Mouse (Mus musculus): Measurements from ENCODE around the gene Btg2.

Gene Btg2

DNA sequence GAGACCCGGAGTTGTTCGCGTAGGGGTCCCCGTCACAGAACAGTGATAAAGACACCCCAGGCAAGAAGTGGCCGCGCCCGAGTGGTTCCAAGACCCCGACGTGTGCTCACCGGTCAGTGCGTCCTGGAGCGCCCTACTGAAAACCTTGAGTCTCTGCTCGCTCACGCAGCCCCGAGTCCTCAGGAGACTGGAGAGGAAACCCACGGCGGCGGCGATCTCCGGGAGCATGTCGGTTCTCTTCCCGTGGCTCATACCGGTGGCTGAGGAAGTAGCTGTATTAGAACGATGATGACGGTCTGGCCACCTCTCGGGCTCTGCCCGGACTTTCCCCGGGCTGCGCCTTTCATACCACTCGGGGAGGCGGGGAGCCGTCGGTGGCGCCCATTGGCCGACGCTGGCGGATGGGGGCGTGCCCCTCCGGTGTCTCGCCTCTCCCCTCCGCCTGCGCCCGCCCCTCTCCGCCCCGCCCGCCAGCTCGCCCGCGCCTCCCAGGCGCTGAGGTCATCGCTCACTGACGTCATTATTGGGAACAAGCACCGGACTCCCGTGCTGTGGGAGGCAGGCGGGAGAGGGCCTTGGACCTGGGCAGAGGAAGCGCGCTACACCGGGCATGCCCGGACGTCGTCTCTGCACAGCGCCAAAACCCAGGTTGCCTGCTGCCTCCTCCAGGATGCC, at the start of gene Btg2:
Btg2 (minus strand) TSS at position 319 of the 675 bp plus-strand sequence.
- DNase-seq (ENCODE audit: low spot score) = peak; percentile 96

DNA sequence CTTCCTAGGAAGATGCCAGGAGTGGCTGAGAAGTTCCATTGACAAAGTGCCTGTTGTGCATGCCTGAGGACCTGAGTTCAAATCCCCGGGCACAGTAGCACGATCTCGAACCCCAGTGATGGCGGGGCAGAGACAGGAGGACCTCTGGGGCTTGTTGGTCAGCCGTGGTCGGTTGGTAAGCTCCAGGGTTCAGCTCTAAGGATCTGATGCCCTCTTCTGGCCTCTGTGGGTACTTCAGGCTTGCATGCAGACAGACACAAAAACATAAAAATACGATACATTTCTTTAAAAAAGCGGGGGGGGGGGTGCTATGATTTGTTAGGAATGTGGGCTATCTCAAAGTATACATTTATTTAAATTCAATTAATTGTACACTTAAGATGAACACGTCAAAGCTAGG, 43.3 kb upstream of the Btg2 start:
- no peak for DNase-seq (ENCODE audit: low spot score)

DNA sequence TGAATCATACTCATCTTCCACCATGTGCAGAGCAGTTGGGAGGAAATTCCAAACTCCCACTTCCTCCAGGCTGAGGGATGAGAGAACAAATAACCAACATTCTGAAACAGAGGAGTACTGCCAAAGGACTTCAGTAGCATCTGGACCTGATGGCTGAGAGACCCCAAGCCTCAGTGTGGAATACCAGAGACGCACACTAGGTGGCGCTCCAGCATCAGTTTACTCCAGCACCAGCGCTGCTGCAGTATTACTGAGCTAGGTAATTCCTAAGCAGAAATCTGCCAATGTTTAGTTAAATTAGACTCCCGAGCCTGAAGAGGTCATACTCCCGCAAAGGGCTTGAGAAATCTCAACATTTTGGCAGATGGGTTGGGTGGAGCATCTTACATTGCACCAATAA, 41.3 kb upstream of the Btg2 start:
- DNase-seq (ENCODE audit: low spot score) = peak; percentile 21

DNA sequence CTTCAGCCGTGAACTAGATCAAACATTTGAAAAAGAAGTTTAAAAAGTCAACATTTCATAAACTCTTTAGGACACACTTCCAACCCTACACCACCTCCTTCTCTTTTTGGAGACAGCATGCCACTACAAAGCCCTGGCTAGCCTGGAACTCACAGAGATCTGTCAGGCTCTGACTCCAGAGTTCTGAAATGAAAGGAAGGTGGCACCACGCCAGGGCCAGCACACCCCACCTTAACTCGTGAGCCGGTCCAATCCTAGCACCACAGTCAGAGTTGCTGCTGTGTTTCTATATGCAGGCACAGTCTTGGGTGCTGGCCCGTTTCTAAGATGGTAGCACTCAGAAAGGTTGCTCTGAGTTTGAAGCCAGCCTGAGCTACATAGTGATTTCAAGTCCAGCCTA, 38.2 kb upstream of the Btg2 start:
- no peak for DNase-seq (ENCODE audit: low spot score)

DNA sequence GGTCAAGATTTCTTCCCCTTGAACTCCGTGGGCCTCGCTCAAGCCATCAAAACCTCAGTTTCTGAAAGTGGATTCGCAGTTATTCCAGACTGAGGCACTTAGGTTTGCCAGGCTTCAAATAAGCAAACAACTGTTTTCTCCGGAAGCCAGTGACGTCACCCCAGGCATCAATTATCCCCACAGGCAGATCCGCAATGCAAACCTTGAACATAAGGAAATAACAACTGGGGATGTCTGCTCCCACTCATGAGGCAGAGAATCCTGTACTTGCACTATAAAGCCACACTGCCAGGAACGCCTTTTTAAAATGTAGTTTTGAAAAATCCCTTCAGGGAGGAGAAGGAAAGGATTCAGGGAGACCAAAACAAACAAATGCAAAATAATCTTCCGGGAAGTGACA, 36.5 kb upstream of the Btg2 start:
- DNase-seq (ENCODE audit: low spot score) = no peak

DNA sequence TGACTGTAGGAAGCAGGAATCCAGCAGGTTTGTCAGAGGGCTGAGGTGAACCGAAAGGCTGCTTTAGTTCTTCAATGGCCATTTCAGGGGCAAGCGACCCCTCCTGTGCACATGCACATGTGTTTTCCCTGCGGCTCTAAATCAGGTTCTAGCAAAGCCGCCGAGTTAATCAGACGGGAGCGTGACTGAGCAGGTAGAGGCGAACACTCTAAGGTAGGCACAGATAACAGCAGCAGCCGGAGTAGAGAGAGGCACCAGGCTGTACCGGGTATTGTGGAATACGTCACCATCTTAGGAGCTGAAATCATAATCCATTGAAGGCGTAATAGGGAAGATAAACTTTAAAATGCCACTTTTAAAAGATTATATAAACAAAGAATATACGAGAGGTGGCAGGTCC, 35.8 kb upstream of the Btg2 start:
- DNase-seq (ENCODE audit: low spot score) = no peak

DNA sequence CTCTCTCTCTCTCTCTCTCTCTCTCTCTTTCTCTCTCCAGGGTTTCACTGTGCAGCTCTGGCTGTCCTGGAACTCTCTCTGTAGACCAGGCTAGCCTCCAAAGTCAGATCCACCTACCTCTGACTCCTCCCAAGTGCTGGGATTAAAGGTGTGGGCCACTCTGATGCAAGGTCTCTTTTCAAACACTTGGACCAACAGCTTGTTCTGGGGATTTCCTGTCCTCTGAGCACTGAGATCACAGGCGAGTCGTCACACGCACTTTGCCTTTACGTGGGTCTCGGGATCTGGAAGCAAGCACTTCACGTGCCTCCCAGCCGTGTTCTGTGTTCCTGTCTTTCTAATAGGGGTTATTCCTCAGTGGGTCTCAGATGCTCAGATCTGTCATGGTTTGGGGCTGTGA, 35.1 kb upstream of the Btg2 start:
- no peak for DNase-seq (ENCODE audit: low spot score)

DNA sequence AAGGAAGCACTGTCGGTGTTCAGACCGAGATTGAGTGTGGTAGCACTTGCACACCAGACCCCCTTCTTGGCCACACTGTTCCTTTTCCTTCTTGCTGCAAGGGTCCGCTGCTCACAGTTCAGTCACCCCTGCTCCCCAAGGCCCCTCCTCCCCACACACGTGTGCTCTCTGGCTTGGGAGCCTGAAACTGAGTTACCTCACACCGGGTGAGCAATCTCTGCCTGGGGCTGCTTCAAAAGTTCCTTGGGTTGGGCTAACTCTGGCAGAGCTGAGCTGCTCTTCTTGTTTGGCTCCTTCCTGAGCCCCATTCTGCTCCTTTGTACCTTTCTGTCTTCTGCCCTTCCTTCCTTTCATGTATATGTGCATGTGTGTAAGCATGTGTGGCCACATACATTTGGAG, 34.6 kb upstream of the Btg2 start:
- no peak for DNase-seq (ENCODE audit: low spot score)

DNA sequence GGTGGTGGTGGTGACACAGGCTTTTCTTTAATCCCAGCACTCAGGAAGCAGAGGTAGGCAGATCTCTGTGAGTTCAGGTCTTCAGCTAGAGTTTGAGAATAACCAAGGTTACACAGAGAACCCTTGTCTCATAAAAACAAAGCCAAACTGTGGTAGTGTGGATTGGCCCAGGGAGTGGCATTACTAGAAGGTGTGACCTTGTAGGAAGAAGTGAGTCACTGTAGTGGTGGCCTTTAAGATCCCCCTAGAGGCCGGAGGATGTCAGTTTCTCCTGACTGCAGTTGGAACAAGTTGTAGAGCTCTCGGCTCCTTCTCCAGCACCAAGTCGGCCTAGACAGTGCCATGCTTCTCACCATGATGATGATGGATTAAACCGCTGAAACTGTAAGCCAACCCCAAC, 32.1 kb upstream of the Btg2 start, which contains the start of gene Chit1:
Chit1 (plus strand) TSS at position 264 of the 400 bp plus-strand sequence.
- no peak for DNase-seq (ENCODE audit: low spot score)

DNA sequence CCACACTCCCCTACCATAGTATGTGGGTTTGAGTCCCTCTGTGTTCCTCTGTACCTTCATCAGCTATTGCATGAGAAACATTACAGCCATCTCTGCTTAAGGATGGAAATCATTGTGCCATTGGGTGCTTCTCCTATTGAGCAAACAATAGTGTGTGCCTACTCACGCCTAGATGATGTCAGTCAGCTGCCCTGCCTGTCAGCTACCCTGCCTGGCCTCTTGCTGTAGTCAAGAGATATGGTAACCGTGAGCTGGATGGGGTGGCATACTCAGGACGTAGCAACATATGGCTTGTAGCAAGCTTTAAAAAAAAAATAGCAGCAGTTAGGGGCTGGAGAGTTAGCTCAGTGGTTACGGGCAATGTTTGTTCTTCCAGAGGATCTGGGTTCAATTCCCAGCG, 31.5 kb upstream of the Btg2 start:
- DNase-seq (ENCODE audit: low spot score) = no peak

DNA sequence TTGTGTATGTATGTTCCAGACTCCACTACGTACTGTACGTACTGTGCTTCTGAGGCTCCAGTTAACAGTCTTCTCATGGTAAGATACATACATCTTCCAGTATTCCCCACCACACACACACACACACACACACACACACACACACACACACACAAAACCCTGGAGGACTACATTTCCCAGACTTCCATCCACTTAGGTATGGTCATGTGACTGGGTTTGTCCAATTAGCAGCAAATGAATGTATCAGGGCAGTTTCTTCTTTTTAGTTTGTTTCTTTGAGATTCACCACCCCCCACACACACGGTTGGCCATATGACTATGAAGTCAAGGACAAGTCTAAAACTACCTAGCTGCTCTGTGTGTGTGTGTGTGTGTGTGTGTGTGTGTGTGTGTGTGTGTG, 31.1 kb upstream of the Btg2 start:
- DNase-seq (ENCODE audit: low spot score) = no peak

DNA sequence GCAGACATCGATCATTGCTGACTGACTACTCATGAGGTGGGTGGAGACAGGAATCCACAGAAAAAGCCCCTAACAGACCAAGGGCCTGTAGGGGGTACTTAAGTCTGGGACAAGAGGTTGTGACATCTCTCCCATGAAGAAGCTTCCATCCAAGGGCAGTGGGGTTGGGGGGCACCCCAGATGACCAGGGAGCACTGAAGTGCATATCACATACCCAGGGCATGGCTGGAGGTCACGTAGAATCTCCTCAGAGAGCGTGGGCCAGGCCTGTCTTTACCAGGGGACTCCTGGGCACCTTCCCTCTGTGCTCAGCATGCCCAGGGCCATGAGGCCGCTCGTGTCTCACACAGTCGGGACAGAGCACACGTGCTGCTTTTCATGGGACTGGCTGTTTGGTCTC, 28.9 kb upstream of the Btg2 start:
- no peak for DNase-seq (ENCODE audit: low spot score)

DNA sequence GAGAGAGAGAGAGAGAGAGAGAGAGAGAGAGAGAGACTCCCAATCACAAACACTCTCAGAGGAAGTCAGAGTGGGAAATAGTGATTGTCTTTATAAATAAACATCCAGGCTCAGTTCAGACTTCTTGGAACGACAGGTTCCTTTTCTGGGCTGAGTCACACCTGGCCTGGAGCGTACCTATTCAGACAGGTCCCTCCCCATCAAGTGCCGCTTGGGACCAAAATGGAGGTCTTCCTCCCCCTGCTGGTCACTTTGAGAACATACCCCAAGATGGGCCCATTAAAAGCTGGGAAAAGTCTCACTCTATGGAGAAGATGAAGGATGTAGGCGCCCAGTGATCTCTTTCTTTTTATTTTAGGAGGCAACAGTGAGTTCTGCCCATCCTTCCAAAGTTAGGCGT, 27.8 kb upstream of the Btg2 start:
- DNase-seq (ENCODE audit: low spot score) = no peak

DNA sequence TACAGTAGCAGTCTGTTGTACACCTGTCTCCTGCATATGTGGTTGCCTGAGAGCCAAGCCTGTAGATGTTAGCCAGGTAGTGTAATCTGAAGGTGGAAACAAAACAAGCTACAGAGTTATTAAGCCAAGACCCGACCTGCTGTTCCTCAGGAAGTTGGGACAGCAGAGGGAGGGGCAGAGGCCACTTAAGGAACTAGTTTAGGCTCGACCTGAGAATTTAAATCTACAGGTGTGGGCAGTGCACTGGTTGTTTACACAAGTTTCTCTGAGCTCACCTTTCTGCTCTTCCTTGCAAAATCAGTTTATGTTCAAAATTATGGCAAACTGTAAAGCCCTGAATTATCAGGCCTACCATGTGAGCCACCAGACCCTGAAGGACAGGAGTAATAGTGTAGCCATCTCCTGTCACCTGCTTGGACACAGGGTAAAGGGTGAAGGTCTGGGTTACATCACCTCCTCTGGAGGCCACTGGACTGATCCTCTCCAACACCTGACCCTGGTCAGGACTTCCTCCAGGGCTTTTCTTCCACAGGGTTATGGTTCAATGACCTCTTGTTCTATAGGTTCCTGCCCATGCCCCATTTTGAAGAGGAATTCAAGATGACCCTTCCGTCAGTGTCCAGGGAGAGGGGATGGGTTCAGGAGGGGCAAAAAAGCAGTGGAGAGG, 27.0 kb upstream of the Btg2 start:
- no peak for DNase-seq (ENCODE audit: low spot score)

DNA sequence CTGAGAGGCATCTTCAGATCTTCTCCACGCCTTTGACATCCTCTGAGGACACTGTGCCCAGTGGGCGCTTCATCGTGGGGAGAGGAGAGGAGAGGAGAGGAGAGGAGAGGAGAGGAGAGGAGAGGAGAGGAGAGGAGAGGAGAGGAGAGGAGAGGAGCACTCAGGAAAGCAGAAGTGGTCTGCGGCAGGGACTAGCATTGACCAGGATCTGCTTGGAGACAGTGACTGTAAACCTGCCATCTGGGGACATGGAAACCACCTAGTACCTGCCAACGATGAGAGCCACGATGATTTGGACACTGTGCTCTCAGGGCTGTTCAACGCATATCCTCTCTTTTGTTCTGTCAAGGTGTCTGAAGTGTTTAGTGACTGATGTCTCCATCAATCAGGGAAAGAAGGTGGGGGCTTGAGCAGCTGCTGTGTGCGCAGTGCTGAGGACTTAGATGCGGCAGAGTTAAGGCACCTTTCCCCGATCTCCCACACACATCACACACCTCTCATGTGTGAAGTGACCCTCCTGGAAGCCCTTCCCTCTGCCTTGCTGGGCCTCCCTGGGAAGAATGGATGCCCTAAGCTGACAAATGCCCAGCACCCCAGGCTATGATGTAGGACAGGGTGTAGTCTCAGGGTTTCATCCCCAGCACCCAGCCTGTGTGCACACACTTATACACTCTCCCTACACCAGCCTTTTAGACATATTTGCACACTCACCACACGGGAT, 26.3 kb upstream of the Btg2 start:
- DNase-seq (ENCODE audit: low spot score) = no peak

DNA sequence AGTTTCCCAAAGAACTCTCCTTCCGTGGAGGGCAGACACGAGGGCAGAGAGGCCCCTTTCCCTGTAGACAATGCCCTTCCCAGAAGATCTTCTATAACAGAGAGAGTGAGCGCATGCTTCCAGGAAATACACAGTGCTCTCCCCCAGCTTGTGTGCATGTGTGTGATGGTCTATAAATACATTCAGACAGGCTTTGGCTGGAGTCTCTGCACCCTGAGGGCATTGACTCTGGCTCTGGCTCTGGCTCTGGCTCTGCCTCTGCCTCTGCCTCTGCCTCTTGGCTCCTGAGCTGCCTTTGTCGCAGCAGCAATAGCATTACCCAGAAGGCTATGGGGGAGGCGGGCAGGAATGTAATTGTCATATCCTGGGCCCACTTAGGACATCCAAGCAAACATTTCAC, 24.9 kb upstream of the Btg2 start:
- DNase-seq (ENCODE audit: low spot score) = no peak

DNA sequence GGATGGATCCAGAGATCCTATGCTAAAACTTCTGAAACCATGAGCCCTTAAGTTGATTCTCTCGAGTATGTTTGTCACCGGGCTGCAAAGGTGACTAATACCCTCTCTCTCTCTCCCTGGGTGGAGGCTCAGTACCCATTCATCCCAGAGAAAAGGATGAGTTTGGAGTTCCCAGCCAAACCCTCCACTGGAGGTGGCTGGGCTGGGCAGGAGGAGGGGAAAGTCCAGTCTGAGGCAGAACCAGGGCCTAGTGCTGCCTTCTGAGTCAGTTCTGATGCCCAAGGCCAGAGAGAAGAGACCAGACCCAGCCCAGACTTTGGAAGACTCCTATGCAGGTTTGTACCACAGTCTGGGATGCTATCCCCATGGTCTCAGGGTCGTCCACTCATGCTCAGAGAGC, 22.7 kb upstream of the Btg2 start:
- no peak for DNase-seq (ENCODE audit: low spot score)

DNA sequence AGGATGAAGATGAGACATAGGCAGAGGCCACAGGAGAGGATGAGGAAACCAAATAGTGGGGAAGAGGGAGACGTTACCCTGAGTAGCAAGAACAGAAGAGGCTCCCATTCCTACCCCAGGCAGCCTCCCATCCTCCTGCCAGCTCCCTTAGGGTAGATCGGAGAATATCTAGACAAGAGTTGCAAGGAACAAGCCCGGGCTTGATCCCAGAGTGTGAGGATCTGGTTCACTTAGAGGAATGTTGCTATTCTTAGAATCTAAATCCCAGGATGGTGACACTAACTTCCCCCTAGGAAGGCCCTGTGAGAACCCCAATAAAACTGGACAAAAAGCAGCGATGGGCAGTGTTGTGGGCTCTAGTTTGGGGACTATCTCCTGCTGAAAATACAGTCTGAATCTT, 22.0 kb upstream of the Btg2 start:
- DNase-seq (ENCODE audit: low spot score) = no peak

DNA sequence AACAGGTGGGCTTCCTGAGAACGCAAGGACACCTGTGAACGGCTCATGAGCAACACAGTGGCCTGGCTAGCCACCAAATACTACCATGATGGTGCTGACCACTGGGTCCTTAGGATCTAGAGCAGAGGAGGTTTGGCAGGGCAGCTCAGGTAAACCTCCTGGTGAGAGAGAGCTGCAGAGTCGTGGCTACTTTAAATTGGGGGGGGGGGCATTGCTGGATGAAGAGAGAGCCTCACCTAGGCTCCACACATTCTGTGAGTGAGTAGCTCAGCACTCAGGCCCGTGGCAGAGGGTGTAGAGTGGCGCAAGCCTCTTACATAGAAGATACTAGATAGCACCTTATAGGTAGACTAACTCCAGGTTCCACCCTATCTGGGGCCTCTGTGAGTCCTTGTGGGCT, 21.5 kb upstream of the Btg2 start:
- DNase-seq (ENCODE audit: low spot score) = no peak

DNA sequence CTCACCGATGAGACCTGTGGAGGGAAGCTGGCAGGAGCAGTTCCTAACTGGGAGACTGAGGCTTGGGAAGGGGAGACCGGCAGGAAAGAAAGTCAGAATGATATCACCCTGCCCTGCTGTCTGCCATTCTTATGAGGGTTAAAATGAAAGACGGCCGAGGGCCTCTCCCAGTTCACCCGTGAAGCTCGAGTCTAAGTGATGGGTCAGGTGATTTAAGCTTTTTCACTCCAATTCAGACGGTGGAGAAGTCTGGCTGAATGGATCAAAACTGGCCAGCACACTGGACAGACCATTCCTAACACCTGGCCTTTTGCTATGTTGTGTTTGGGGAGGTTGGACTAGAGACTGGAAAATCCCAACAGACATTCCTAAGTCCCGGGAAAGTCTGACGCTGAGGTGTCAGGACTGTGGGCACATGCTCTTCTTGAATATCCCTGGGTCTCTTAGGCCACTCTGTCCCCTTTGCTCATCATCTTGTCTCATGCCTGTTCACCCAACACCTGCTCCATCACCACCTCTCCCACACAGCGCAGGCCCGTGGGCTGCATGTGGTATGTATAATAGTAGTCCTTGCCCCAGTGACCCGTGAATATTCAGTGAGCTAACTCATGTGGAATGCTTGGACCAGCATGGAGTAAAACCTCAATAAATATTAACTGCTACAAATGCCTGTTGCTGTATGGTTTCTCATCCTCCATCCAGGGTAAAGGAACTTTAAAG, 20.8 kb upstream of the Btg2 start:
- no peak for DNase-seq (ENCODE audit: low spot score)

DNA sequence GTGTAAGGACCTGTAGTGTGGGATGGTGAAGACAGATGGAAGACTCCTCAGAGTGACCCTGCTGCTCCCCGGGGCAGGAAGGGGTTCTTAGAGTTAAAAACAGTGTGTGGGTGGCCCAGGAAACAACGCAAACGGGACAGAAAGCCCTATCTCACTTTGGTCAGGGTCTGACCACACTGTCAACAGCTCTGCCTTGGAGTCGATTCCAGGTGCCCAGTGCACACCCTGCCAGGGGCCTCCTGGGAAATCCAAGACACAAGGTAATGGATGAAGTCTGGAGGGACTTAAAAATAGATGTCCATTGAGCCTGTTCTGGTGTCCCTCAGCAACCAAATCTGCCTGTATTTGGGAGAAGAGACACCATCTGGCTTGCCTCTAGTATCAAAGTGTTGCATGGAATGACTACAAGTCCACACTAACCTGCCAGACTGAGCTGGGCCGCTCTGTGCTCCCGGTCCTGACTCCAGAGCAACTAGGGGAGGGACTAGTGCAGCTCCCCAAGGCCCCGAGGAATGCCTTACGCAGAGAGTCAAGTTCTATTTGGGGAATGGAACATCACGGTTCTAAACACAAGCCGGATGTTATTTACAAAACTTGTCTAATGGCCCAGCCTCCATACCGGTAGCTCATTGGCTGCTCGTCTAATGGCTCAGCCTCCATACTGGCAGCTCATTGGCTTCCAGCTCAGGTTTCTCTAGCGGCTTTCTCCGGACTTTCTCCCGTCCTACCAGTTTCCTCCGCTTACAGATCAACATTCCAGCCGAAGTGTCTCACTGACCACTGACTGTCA, 20.0 kb upstream of the Btg2 start:
- DNase-seq (ENCODE audit: low spot score) = peak; percentile 85

All from ovary, adult 18-20 months (tissue).